Mouse (Mus musculus) bone marrow, adult 2 months (tissue): ENCODE data around the gene Dusp10.

Experiments
- CTCF ChIP-seq: fragments of 200-500 bp; IDR thresholded peaks from 2 replicates; pipeline ENCODE4 v1.5.1; 2011; ENCODE audit warnings: low read length, control low read depth; ENCODE audit not compliant: control insufficient read depth, insufficient read depth
- POLR2A ChIP-seq: fragments of 200-500 bp; IDR thresholded peaks from 2 replicates; pipeline ENCODE4 v1.6.1; 2011; ENCODE audit warnings: low read depth, mild to moderate bottlenecking, control low read depth, low read length, borderline replicate concordance; ENCODE audit not compliant: control insufficient read depth

GRCm38 (mm10) chr1:184059814-184060213 lies 46.7 kb downstream of the Dusp10 start:
- TF ChIP-seq CTCF (no peak), POLR2A (no peak)
